Mouse (Mus musculus): ENCODE measurements around the gene C2cd4a. TPM values are rescaled to one million over a fixed set of nuclear protein-coding genes. Genes with fewer than 3 reads are reported as not detected.
A peak's percentile ranks its signal among the peaks of the same experiment; 100 is the strongest.

Gene C2cd4a
- not detected for total RNA-seq (2021)

DNA sequence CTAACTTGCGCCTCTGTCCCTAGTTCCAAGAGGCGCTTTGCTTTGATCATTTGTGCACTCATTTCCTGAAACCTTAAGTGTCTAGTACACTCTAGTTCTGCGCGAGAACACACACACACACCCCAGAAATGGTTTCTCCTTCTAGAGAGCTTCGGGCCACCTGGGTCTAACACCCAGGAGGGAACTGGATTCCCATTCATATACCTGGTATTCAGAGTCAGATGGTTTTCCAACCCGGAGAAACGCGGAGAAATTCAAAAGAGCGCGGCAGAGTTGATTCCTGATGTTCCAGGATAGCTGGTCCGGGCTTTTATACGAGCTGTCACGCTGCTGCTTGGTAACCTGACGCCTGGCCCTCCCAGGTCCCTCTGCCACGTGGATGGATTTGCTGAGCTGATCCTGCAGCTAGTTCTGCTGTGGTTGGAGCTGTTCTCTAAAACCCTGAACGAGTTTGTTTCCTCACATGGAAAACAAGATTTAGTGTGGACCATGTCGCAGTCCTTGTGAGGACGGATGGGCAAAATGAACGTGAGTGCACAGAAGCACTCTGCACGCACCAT is at the start of gene C2cd4a:
C2cd4a (minus strand) TSS at position 285 of the 560 bp plus-strand sequence.
- peak; percentile 15 for DNase-seq
- intact Hi-C loops (cut with DNase I) = loop anchor here (5.0 kb wide), 1 partner anchor 140 kb away; no protein-coding TSS in a partner anchor

DNA sequence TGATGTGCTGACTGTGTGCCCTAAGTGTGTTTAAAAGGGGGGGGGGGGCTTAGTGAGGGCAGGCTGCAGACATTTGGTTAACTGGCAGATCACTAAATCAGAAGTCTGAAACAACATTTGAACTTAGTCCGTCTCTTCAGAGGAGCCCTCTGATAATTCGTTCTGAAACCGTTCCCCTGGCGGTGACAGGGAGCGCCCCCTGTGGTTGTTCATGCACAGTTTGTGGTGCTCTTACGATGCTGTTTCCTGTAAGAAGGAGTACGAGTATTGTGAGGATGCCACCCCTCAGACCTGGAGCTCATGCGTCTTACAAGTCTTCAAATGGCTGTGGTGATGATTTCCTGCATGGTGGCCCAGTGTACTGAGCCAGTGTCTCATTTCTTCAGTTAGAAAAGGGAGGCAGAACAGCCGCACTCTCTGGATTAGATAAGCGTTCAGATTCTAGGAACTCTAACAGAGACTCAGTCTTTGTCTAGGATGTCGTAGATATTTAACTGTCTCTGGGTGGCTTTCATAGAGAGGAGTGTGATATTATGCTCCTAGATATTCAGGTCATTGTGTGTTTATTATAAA is 46.2 kb upstream of the C2cd4a start:
- DNase-seq = no peak
- intact Hi-C loops (cut with DNase I) = no loop called here

DNA sequence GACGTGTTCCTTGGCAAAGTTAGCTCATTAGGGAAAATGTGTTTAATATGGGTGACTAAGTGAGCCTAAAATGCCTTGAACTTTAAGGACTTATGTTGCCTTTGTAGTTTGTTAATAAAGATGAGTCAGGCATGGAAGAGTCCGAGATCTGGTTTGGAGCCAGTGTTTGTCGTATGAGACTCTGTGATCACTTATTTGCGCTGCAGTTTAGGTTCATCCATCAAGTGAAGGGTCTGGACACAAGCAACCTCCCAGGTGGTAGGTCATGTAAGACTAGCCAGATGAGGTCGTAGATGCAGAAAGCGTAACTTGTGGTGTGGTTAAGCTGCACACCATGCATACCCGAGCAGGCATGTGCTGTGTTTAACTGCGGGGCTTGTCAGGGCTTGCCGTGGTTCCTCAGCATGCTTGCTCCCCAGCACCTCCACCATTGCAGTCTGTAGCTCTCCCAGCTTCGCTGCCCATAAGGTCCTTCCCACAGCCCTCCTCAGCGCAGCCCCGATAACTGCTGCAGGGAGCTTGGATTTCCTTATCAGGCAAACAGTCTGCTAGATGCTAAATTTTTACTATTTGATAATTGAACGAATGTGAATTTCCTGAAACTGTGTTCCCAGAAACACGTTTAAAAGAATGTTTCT is 45.1 kb upstream of the C2cd4a start:
- intact Hi-C loops (cut with DNase I) = no loop called here
- no peak for DNase-seq

DNA sequence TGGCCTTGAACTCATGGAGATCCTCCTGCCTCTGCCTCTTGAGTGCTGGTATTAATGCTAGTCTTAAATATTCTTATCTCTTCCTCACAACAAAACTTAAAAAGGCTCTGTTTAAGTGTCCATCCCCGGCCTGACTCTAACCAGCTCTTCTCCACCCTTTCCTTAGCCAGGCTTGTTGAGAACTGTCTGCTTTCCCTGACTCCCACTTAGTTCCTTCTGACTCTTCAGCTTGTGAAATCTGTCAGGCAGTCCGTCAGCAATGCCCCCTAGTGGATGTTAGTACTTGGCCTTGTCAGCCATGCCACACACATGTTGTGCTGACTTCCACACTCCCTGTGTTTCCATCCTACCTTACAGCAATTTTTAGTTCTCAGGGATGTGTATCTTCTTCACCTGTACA is 43.2 kb upstream of the C2cd4a start:
- peak; percentile 16 for DNase-seq
- intact Hi-C loops (cut with DNase I) = no loop called here

DNA sequence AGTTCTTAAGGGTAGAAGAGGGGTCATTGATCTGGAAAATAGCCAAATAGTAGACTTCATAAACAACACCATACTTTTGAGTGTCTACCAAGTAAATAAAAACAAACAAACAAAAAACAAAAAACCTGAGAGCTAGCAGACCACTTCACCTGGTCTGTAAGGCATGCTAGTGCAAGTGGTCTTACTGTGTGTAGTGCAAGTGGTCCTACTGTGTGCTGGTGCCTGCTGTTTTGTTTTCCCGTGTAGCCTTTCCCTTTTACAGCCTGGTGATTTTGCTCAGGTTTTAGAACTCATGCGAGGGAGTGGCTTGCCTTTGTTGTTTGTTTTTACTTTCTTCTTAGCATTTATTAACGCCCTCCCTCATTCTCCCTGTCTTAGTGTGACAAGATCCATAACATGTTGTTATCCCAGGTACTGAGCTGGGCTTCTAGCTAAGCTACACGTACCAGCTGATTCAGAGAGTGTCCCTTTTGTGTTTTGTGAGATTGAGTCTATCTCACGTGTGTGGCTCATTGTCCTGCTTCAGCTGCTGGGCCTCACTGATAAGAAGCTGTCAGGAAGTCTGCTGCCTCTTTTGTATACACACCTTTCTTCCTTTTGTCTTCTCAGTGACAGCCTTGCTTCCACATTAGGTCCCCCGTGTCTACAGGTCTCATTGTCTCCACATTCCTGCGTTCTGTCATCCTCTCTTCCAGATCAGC is 42.5 kb upstream of the C2cd4a start:
- no peak for DNase-seq
- intact Hi-C loops (cut with DNase I) = no loop called here

DNA sequence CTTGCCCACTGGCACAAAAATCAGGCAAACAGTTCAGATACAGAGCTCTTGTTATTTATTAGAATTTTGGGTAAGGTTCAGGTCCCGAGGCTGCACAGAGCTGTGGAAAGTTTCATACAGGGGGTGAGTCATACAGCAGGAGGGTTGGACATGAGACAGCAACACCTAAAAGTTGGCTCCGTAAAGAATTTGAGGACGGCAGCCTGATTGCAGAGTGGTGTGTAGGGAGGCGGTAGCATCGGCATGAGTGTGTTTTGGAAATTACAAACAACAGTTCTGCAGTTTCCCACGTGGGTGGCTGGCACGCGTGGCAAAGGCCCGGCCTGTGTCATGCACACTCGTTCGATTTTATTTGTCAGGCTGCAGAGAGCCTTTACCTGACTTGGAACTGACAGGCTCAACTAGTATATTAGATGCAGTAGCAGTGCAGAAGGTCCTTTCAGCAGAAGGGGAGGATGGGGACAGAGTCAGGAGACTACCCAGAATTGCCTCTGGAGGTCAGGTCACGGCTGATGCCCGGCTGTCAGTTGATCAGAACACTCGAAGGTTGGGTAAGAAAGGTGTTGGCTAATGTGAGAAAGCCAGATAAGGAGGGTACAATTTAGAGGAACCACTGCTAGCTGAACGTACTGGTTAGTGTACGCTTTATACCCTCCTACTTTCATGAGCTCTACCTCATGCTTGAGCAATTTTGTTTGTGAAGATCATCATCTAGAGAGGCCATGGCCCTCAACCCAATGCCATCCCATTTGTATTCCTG is 37.7 kb upstream of the C2cd4a start:
- intact Hi-C loops (cut with DNase I) = no loop called here
- no peak for DNase-seq

DNA sequence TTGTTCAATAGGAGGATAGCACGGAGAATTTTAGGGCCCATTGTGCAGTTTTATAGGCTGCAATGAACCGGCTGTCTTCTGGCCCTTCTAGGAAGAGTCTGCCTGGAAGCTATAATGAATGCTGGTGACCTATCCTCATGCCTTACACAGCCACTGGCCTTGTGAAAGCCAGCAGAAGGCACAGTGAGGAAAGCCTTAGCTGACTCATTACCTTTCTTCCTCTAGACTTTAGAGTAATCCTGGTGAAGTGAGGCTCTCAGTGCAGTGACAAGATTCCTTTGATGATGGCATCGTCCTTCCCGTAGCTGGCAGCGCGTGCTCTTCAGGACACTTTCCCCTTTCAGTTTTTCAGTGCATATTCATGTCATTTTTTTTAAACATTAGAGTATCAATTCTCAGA is 35.3 kb upstream of the C2cd4a start:
- intact Hi-C loops (cut with DNase I) = no loop called here
- no peak for DNase-seq

DNA sequence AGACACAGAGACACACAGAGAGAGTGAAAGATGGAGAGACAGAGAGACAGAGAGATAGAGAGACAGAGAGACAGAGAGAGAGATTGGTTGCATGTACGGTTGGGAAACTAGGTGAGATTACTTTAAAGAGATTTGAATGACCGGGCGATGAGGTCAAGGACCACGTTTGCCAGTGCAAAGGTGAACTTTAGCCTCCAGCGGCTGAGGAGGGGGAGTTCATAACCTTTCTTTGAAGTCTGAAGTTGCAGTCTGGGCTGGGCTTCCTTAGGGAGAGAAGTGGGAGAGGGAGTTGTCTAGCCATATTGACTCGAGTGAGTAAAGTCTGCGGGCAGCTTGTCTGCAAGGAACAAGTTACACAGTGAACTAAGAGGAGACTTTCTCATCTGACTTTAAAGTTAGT is 33.3 kb upstream of the C2cd4a start:
- intact Hi-C loops (cut with DNase I) = no loop called here
- DNase-seq = no peak

DNA sequence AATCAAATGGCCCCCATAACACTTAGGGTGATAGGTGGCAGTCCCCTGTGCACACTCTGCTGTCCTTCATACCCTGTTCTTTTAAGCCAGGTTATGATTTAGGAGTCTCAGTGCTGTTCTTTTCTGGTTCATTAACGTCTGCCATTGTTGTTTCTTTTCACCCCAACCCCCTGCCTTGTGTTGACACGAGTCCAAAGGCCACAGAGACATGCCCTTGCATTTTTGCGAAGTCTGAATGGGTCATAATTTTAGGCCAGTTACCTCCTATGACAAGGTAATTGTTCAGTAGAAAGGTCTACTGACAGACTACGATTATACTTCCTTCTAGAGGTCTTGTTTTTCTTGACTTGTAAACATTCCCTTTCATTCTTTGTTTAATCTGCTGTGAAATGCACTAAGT is 31.9 kb upstream of the C2cd4a start:
- intact Hi-C loops (cut with DNase I) = no loop called here

DNA sequence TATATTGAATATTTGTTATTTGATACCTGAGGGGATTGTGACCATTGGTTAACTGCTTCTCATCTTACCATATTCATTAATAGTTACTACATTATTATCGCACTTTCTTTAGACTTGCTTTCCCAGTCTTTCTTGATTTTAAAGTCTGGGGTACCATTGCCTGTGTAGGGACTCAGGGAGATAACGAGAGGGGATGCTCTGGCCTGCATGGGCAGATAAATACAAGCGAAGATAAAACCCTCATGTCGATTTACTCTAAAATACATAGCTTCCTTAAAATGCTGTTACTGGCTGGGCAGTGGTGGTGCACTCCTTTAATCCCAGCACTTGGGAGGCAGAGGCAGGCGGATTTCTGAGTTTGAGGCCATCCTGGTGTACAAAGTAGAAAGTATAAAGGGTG is 31.2 kb upstream of the C2cd4a start:
- no peak for DNase-seq
- intact Hi-C loops (cut with DNase I) = no loop called here

More for the DNA sequence above, 31.9 kb upstream of the C2cd4a start:
- DNase-seq = no peak

DNA sequence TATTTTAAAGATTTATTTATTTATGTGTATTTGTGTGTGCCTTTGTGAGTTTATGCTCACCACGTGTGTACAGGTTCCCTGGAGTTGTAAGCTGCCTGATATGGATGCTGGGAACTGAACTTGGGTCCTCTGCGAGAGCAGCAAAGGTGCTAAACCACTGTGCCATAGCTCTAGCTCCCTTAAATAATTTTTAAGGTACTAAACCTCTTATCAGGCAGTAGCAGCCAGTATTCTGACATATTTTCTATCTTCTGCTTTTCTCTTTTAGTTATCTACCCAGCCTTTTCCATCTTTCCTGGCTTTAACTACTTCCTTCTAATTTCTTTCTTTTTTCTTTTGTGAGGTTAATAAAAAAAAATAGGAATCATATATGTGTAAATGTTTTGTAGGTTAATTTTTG is 28.1 kb upstream of the C2cd4a start:
- intact Hi-C loops (cut with DNase I) = no loop called here
- DNase-seq = no peak

DNA sequence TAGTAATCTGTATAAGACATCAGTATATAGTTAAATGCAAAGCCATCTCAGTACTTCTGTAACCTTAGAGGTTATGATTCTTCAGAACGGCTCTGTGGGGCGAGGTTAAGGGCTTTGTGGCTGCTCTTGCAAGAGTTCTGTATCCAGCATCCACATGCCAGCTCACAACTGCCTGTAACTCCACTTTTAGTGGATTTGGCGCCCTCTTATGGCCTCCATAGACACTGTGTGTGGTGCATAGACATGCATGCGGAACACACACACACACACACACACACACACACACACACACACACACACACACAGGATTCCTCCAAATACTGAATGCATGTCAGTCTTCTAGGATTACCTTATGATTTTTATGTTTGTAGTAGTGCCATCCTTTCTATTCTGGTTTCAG is 19.0 kb upstream of the C2cd4a start:
- DNase-seq = no peak
- intact Hi-C loops (cut with DNase I) = no loop called here

DNA sequence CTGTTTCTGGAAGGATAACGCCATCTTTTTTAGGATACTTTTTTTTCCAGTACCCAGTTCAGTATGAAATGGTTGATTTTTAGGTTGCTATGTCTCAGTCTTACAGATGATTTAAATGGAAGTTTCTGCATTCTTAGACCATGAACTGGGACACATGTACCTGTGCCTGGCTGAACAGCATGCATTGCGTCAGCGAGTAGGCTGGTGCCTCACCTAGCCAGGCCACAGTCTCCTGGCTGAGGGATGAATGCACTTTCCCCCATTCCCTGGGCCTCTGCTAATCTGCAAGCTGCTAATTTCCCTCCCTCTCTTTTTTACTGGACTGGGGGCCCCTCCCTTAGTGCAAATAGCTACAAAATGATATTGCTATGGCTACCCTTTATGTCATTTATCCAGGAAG is 17.7 kb upstream of the C2cd4a start:
- intact Hi-C loops (cut with DNase I) = no loop called here
- no peak for DNase-seq

DNA sequence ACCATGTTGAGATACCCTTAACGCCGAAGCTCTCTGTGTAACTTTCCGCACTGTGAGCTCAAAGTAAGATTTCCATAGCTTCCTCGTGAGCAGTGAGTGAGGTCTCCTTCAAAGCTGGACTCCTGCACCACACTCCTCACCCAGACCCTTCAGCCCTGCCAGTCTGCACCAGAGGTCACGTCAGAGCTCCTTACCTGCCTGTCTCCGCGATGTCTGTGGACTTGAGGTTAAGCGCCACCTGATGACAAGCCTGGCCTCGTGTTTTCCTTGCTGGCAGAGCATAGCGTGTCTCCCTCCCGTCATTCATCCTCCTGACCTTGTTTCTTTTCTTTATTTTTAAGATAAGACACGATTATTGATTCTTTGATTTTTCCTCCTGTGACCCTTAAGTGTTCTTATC is 17.3 kb upstream of the C2cd4a start:
- no peak for DNase-seq
- intact Hi-C loops (cut with DNase I) = no loop called here

DNA sequence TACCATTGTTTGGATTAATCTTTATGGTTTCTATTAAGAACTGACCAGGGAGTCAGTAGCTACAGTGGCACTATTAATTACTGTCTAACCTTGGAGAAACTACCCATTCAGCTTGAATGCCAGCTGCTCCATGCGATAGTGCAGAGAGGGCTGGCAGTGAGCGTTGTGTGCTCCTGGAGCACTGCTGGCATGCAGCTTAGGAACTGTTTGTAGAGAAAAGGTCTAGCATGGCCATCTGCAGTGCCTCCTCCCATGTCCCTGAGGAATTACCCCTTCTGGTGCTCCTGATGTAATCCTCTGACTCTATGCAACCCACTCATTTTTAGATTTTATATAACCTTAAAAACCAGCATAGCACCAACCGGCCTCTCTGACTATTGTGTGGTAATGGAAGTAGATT is 15.5 kb upstream of the C2cd4a start:
- intact Hi-C loops (cut with DNase I) = no loop called here
- no peak for DNase-seq

DNA sequence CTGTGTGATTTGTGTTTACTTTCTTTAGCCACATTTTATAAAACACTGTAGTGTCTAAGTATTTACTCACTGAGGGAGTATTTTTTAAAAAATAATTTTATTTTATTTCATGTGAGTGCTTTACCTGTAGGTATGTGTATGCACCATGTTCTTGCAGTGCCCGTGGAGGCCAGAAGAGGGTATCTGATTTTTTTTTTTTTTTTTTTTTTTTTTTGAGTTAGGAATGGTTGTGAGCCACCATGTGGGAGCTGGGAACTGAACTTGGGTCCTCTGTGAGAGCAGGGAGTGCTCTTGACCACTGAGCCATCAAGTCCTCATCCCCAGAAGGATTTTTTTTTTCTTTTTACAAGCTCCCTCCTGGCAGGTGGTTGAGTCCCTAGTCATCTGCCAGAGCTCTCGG is 14.0 kb upstream of the C2cd4a start:
- intact Hi-C loops (cut with DNase I) = no loop called here
- no peak for DNase-seq

DNA sequence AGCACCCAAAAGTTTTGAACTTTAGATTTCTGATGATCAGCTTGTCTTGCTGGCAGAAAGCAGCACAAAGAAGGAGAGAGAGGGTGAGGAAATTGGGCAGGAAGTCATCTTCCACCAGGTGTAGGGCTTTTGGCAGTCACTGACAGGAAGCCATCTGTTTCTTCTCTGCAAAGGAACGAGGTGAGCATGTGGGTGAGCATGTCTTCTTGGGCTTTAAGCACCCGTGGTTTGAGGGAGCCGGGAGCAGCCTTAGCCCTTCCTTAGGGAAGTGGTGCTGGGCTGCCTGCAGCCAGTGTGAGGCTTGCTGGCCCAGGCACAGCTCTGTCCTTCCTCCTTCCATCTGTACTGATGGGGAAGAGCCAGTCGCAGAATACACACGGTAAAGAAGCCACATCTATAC is 13.5 kb upstream of the C2cd4a start:
- no peak for DNase-seq
- intact Hi-C loops (cut with DNase I) = no loop called here

DNA sequence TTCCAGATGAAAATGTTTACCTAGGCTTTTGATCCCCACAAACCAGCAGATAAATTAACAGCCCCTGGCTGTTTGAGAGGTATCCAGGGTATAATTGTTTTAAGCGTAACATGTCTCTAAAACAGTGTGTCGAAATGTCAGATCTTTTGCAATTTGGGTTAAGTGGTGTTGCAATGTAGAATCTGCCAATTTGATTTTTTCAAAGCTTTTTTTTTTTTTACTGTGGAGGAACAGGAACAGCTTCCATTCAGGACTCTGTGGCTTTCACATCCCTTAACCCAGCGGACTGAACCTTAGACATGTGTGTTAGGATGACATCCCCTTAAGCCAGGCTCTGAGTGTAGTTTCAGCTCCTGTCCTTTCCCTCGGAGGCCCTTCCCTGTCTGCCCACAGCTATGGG is 12.9 kb upstream of the C2cd4a start:
- intact Hi-C loops (cut with DNase I) = no loop called here
- no peak for DNase-seq

DNA sequence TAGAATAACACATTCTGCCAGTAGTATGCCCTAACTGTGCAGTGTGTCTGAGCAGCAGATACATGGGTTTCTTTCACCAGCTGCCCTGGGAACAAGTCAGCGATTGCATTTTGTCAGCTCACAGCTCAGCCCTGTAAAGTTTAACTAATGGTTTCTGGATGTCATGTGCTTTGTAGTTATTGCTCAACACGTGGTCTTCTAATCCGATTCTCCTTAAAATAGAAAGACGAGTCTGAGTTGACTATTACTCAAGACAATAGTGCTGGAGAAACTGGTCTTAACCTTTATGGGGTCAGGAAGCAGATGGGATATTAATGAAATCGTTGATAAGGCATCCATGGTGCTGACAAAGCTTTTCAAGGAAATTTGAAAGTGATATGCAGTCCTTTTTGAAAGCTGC is 10.7 kb upstream of the C2cd4a start:
- no peak for DNase-seq
- intact Hi-C loops (cut with DNase I) = no loop called here

DNA sequence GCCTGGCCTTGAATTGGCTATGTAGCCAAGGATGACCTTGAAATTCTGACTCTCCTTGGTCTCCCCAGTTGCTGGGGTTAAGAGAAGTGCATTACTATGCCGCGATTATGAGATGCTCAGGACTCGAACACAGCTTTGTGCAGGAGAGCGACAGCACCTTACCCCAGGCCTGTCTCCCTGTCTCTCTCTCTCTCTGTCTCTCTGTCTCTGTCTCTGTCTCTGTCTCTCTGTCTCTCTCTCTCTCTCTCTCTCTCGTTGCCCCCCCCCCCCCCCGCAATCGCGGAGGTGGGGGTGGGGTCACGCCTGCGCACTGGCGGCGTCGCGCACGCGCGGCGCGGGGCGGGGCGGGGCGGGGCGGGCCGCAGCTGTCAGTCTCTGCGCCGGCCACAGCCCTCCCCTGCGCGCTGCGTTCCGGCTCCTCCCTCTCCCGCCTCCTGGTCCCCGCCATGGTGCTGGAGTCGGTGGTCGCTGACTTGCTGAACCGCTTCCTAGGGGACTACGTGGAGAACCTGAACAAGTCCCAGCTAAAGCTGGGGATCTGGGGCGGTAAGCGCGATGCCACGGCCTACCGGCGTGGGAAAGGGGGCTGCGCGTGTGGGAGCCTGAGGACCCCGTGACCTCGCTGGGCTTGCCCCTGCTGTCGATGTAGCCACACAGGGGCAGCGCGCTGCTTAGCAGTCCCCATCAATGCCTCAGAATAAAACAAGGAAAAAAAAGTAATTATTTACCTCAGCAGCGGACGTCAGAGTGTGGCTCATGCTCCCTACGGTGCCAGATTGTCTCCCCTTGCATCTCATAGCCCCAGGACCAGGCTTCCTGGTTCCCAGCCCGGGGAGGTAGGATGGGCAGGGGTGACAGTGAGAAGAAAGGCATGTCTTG is 8.1 kb upstream of the C2cd4a start, which contains the start of gene Vps13c:
Vps13c (plus strand) TSS at position 416 of the 879 bp plus-strand sequence.
- DNase-seq = peak; percentile 87
- intact Hi-C loops (cut with DNase I) = no loop called here

Data from left cerebral cortex, postnatal 4 days (tissue).